Comparison of ENCODE assay signal across 16 mouse cellular contexts in genomic region chr2:97586322-97586721, GRCm38 (mm10).
A peak's percentile ranks its signal among the peaks of the same experiment; 100 is the strongest.
DNase-seq lines count a peak whose midpoint lies in the region; ATAC-seq lines count a peak whose summit lies in the region.
"Had no signal": no experiment of that assay in that cellular context is flagged by ENCODE, and none has a peak within 500 bp of the region (broad histone marks: within the 10 kb centered on the region; RNA-seq: fewer than 3 reads in every experiment).

No protein-coding gene starts in this region.

- DNase-seq in frontal cortex, postnatal 14 days (ENCODE audit: low spot score in 2 of 2), result no peak
- DNase-seq: adrenal gland, adult 2 months; adrenal gland, adult 8-10 months; adrenal gland, postnatal 10 days; adrenal gland, postnatal 14 days; adrenal gland, postnatal 25 days; adrenal gland, postnatal 36 days; B cell, adult 2 months; cerebellum, adult 11 months; cerebellum, adult 11-12 months; cerebellum, adult 18-20 months; cerebellum, adult 2 months had no signal

- ATAC-seq in frontal cortex, adult (ENCODE audit: low TSS enrichment), result peak; percentile 60
- ATAC-seq: activated CD4-positive, CD25-positive, alpha-beta regulatory T cell, adult 4 months; CD4-positive, CD25-positive, alpha-beta regulatory T cell, adult 4 months; Patski had no signal
